Mouse (Mus musculus) testis, adult 2 months (tissue): Measurements from ENCODE around the gene Gmppb. TPM values are rescaled to one million over a fixed set of nuclear protein-coding genes. Genes with fewer than 3 reads are reported as not detected.

Experiments
- H3K27ac ChIP-seq: fragments of 200-500 bp; 2 replicates; pipeline ENCODE4 v1.5.1; 2012; ENCODE audit warnings: low read depth, low read length; ENCODE audit not compliant: control insufficient read depth, insufficient read depth
- H3K27me3 ChIP-seq: fragments of 200-500 bp; 2 replicates; pipeline ENCODE4 v1.6.1; 2012; ENCODE audit warnings: mild to moderate bottlenecking, low read length, moderate library complexity; ENCODE audit not compliant: control insufficient read depth, insufficient read depth
- H3K36me3 ChIP-seq: fragments of 200-500 bp; 2 replicates; pipeline ENCODE4 v1.6.1; 2012; ENCODE audit warnings: mild to moderate bottlenecking, low read length; ENCODE audit not compliant: control insufficient read depth, insufficient read depth
- H3K4me1 ChIP-seq: fragments of 200-500 bp; 2 replicates; pipeline ENCODE4 v1.6.1; 2012; ENCODE audit warnings: low read length; ENCODE audit not compliant: control insufficient read depth, insufficient read depth
- H3K4me3 ChIP-seq: fragments of 200-500 bp; 2 replicates; pipeline ENCODE4 v1.5.1; 2012; ENCODE audit warnings: low read depth, mild to moderate bottlenecking, low read length, moderate library complexity, mixed read lengths; ENCODE audit not compliant: control insufficient read depth
- CTCF ChIP-seq: fragments of 200-500 bp; IDR thresholded peaks from 2 replicates; pipeline ENCODE4 v1.5.1; 2012; ENCODE audit warnings: low read depth, mild to moderate bottlenecking, inconsistent platforms, low read length, moderate library complexity; ENCODE audit not compliant: control insufficient read depth, insufficient read depth, insufficient replicate concordance
- POLR2A ChIP-seq: fragments of 200-500 bp; IDR thresholded peaks from 2 replicates; pipeline ENCODE4 v1.6.1; 2012; ENCODE audit warnings: low read depth, mild to moderate bottlenecking, inconsistent platforms, low read length, moderate library complexity; ENCODE audit not compliant: control insufficient read depth
- polyA plus RNA-seq: library from polyadenylated mRNA; depleted of rRNA; stranded (reverse); fragments of >200 nt; gene quantifications from 2 replicates; pipeline ENCODE4 v1.2.3, GENCODE M21; 2012

Gmppb gene
- polyA plus RNA-seq, 1 experiment: 21.6 TPM

DNA sequence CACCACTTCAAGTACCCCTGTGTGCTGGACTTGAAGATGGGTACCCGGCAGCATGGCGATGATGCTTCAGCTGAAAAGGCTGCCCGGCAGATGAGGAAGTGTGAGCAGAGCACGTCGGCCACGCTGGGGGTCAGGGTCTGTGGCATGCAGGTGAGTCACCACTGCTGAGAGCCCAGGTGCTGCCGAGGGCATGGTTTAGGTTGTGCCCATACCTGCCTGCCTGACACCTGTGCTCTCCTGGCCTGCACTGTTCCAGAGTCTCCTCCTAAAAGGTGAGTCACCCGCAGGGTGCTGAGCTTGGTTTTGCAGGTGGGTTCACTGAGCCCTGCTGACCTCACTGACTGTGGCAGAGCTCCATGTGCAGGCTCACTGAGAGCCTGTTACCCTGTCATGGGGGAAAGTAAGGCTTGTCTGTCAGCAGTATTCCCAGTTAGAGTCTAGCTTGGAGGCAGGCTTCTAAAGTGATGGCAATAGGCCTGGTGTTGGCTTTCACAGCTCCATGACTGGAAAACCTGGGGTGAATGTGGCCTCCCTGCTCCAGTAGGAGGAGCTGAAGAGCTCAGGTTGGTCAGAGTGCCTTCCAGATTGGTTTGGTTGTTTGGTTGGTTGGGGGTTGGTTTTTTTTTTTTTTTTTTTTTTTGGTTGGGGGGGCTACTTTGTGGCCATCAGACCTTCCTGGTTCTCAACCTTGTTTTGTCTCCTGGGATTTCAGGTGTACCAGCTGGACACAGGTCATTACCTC, 4.1 kb upstream of the Gmppb start:
- Histone ChIP-seq H3K36me3 (no peaks in the 10 kb centered on the region; the same call in 1 of the 2 replicates), H3K27ac (no peak overlapping the region), H3K4me3 (no peak overlapping the region), H3K27me3 (no peaks in the 10 kb centered on the region), H3K4me1 (peaks cover 4% of the 10 kb centered on the region)
- TF ChIP-seq POLR2A (no peak), CTCF (no peak)

GRCm38 (mm10) chr9:108046582-108046981, 2.5 kb upstream of the Gmppb start:
- no peak for TF ChIP-seq CTCF
- TF ChIP-seq POLR2A: no peak
- Histone ChIP-seq H3K4me3 (no peak overlapping the region), H3K36me3 (no peaks in the 10 kb centered on the region; the same call in 1 of the 2 replicates), H3K27ac (no peak overlapping the region), H3K27me3 (no peaks in the 10 kb centered on the region), H3K4me1 (peaks cover 4% of the 10 kb centered on the region)

DNA sequence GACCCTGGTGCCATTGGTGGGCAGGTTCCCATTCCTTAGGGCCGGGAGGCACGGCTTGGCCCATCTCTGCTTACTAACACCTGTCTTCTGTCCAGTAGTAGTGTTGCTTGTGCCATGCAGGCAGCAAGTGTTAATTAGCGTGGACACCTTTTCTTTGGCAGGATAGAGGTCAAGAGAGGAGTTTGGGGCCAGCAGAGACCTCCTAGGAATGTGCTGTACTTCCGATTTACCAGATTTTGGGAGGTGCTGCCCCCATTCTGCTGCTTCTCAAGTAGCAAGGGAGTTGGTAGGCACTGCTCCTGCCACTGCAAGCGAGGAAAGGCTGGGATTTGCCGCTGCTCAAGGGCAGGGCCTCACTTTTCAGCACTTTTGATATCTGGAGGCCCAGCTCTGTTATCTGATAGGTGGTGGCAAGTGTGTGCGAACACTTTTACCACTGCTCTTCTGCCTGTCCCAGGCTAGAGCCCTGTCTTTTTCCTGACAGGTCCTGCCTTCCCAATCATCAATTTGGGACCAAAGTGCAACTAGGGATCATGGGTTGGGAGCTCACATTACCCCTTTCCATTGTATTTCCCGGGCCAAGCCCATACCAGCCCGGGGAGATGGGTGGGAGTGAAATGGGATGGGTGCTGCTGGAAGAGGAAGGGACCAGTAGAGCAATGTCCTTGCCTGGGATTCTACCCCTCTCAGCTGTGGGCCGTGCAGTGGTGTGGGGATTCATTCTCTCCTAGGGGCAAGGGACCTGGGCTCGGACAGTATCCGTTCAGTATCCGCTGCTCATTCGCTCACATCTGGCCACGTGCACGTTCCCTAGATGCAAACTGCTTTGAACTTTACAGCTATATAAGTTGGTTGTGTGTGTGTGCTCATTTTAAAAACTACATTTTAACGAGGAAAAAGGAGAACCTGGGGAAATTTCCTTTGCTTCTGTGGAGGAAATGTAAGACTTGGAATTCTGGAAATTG, 1.2 kb upstream of the Gmppb start:
- no peaks in the 10 kb centered on the region for H3K27me3 ChIP-seq
- H3K36me3 ChIP-seq: no peaks in the 10 kb centered on the region; the same call in 1 of the 2 replicates
- H3K27ac ChIP-seq: no peak overlapping the region
- peak overlapping the region; percentile 80 for H3K4me3 ChIP-seq
- H3K4me1 ChIP-seq: peaks cover 4% of the 10 kb centered on the region
- TF ChIP-seq CTCF (no peak), POLR2A (no peak)

GRCm38 (mm10) chr9:108048566-108048955, 481 bp upstream of the Gmppb start:
- Histone ChIP-seq H3K27ac (0 out of 2 replicates have a peak overlapping the region, but pooled peaks have one; percentile 56), H3K4me3 (peak overlapping the region; percentile 80), H3K4me1 (peaks cover 6% of the 10 kb centered on the region), H3K27me3 (no peaks in the 10 kb centered on the region), H3K36me3 (no peaks in the 10 kb centered on the region; the same call in 1 of the 2 replicates)
- TF ChIP-seq CTCF (no peak), POLR2A (no peak)

DNA sequence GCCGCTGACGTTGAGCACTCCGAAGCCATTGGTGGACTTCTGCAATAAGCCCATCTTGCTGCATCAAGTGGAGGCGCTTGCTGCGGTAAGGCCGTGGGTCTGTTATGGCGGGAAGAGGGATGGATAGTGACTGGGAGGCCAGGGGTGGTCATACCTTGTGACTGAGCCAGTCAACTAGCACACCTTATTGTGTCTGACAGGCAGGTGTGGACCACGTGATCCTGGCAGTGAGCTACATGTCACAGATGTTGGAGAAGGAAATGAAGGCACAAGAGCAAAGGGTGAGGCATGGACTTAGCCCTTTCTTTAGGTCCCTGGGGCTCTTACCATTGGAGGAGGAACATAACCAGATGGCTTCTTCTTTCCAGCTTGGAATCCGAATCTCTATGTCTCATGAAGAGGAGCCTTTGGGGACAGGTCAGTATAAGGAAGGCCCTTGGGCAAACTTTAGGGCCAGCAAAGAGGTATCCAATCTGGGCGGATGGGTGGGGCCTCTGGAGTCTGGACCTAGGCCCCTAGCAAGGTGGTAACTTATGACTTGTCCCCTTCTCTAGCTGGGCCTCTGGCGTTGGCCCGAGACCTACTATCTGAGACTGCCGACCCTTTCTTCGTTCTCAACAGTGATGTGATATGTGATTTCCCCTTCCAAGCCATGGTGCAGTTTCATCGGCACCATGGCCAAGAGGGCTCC, 664 bp downstream of the Gmppb start:
- TF ChIP-seq POLR2A (no peak), CTCF (peak; percentile 2; the same call in 1 of the 2 replicates)
- H3K27ac ChIP-seq: peak overlapping the region; percentile 97
- peak overlapping the region; percentile 99 for H3K4me3 ChIP-seq
- peaks cover 6% of the 10 kb centered on the region for H3K4me1 ChIP-seq
- no peaks in the 10 kb centered on the region; the same call in 1 of the 2 replicates for H3K36me3 ChIP-seq
- H3K27me3 ChIP-seq: no peaks in the 10 kb centered on the region

DNA sequence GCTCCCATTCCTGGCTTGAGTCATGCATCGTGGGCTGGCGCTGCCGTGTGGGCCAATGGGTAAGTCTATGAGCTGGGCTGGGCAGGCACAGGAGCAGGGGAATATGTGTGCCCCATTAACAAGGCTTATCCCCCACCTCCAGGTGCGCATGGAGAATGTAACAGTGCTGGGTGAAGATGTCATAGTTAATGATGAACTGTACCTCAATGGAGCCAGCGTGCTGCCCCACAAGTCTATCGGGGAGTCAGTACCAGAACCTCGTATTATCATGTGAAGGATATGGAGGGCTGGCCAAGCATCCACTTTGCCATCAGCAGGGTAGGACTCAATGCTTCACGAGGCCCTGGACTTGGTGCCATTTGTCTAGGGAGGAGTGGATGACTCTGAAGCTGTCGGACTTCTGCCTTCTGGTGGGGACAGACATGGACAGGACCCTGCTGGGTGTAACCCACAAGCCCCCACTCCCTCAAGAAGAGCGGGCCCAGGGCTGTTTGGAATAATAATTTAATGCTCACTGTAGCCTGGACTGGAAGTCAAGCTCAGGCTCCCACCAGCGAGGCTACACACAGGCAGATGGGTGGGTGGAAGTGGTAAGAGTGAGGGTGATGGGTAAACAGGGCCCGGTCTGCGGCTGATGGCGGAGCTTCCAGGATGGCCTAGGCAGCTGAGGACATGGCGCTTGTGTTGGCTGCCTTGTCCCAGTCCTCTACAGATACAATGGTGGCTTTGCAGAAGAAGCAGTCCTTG, 2.3 kb downstream of the Gmppb start:
- Histone ChIP-seq H3K4me1 (peaks cover 6% of the 10 kb centered on the region), H3K27ac (no peak overlapping the region), H3K4me3 (peak overlapping the region; percentile 99), H3K36me3 (no peaks in the 10 kb centered on the region; the same call in 1 of the 2 replicates), H3K27me3 (no peaks in the 10 kb centered on the region)
- no peak for TF ChIP-seq CTCF

DNA sequence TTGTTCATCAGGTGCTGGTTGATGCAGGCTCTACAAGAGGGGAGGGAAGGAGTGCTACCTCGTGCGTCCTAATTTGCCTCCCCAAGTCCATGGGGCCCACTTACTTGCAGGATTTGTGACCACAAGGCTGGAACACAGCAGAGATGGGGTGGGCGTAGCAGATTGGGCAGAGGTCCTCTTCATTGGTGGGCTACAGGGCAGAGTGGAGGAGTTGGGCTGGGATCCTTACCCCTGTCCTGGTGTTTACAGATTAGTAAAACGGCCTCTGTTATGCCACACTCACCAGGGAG, 2.8 kb downstream of the Gmppb start:
- H3K4me3 ChIP-seq: no peak overlapping the region
- H3K36me3 ChIP-seq: no peaks in the 10 kb centered on the region; the same call in 1 of the 2 replicates
- no peaks in the 10 kb centered on the region for H3K27me3 ChIP-seq
- H3K4me1 ChIP-seq: peaks cover 6% of the 10 kb centered on the region
- TF ChIP-seq POLR2A: no peak
- TF ChIP-seq CTCF: no peak
- no peak overlapping the region for H3K27ac ChIP-seq
